Mouse (Mus musculus) midbrain, postnatal 0 days (tissue): ENCODE measurements around the gene Spsb4. TPM values are rescaled to one million over a fixed set of nuclear protein-coding genes. Genes with fewer than 3 reads are reported as not detected.

Source experiments
- ATAC-seq: fragments of 200-750 bp; cut with Nextera tagmentation; 2 replicates; pipeline ENCODE4 v1.8.0; 2017; ENCODE audit warnings: moderate number of reproducible peaks, mild to moderate bottlenecking, moderate TSS enrichment, moderate library complexity; ENCODE audit not compliant: low FRiP score
- DNase-seq: peaks from one replicate; pipeline ENCODE4 v3.0.0-alpha.2; 2015; ENCODE audit warnings: low spot score
- H3K27ac ChIP-seq: fragments of 300-500 bp; sonication (generic); 2 replicates; pipeline ENCODE4 v1.5.1; 2014; ENCODE audit warnings: low read depth, mild to moderate bottlenecking, low read length, mixed read lengths
- H3K27me3 ChIP-seq: fragments of 300-500 bp; sonication (generic); 2 replicates; pipeline ENCODE4 v1.6.1; 2014; ENCODE audit warnings: low read length, control low read depth, mixed read lengths; ENCODE audit not compliant: insufficient read depth
- H3K36me3 ChIP-seq: fragments of 300-500 bp; sonication (generic); 2 replicates; pipeline ENCODE4 v1.6.1; 2014; ENCODE audit warnings: low read length, control low read depth, mixed read lengths; ENCODE audit not compliant: insufficient read depth
- H3K4me1 ChIP-seq: fragments of 300-500 bp; sonication (generic); 2 replicates; pipeline ENCODE4 v1.6.1; 2014; ENCODE audit warnings: mild to moderate bottlenecking, control low read depth, antibody characterized with exemption, low read length, mixed read lengths; ENCODE audit not compliant: insufficient read depth
- H3K4me2 ChIP-seq: fragments of 300-500 bp; sonication (generic); 2 replicates; pipeline ENCODE4 v1.6.1; 2014; ENCODE audit warnings: low read depth, mild to moderate bottlenecking, low read length, mixed read lengths; ENCODE audit not compliant: poor library complexity, severe bottlenecking
- H3K4me3 ChIP-seq: fragments of 300-500 bp; sonication (generic); 2 replicates; pipeline ENCODE4 v1.5.1; 2014; ENCODE audit warnings: low read depth, mild to moderate bottlenecking, low read length, moderate library complexity
- H3K9ac ChIP-seq: fragments of 300-500 bp; sonication (generic); replicated peaks from 2 replicates; pipeline ENCODE4 v1.6.1; 2014; ENCODE audit warnings: mild to moderate bottlenecking, low read length, moderate library complexity, mixed read lengths; ENCODE audit not compliant: poor library complexity, severe bottlenecking
- H3K9me3 ChIP-seq: fragments of 300-500 bp; sonication (generic); 2 replicates; pipeline ENCODE4 v1.6.1; 2016; ENCODE audit warnings: low read length, control low read depth
- CTCF ChIP-seq: IDR thresholded peaks from 2 replicates; pipeline ENCODE4 v1.5.1; 2016; ENCODE audit warnings: antibody characterized with exemption, mild to moderate bottlenecking
- WGBS: fragments of 180-500 bp; shearing (Covaris S2); extraction: QIAGEN DNeasy Blood & Tissue Kit; methylation state at CpG from one replicate; pipeline ENCODE4 v1.1.7; 2014; 5-methylcytosine and 5-hydroxymethylcytosine counted together
- polyA plus RNA-seq: library from polyadenylated mRNA; unstranded; fragments of >200 nt; fragmentation: Nextera tagmentation; extraction: Ambion mirVana; gene quantifications from 2 replicates; pipeline ENCODE4 v1.2.1, GENCODE M21; 2015
- total RNA-seq: library from RNA; depleted of rRNA; stranded (reverse); fragments of >200 nt; gene quantifications from 2 replicates; pipeline ENCODE4 v1.2.3, GENCODE M21; 2014

The Spsb4 gene
- total and polyA plus RNA-seq, 2 experiments from 2014 or later: 21.2 to 38.9 TPM

- Histone ChIP-seq H3K4me1 (peaks cover 5% of the 10 kb centered on the region; the same call in 1 of the 2 replicates), H3K9me3 (no peaks in the 10 kb centered on the region), H3K27me3 (no peaks in the 10 kb centered on the region), H3K4me3 (no peak overlapping the region), H3K4me2 (no peak overlapping the region), H3K9ac (no peak overlapping the region), H3K36me3 (no peaks in the 10 kb centered on the region), H3K27ac (no peak overlapping the region)
- DNase-seq (peak; percentile 31), ATAC-seq (no peak)
- TF ChIP-seq CTCF: no peak
- WGBS: 19% methylated on average over 10 of the region's 10 CpGs
Measured at GRCm38 (mm10) chr9:96989389-96989990, 29.2 kb downstream of the Spsb4 start.

GRCm38 (mm10) chr9:96986797-96987473, 31.7 kb downstream of the Spsb4 start:
- ATAC-seq (no peak), DNase-seq (no peak)
- Histone ChIP-seq H3K4me2 (no peak overlapping the region), H3K36me3 (no peaks in the 10 kb centered on the region), H3K4me1 (peaks cover 5% of the 10 kb centered on the region; the same call in 1 of the 2 replicates), H3K4me3 (no peak overlapping the region), H3K27me3 (no peaks in the 10 kb centered on the region), H3K27ac (no peak overlapping the region), H3K9me3 (no peaks in the 10 kb centered on the region), H3K9ac (no peak overlapping the region)
- no peak for TF ChIP-seq CTCF
- WGBS: 45% methylated on average over 11 of the region's 11 CpGs

- Histone ChIP-seq H3K4me2 (no peak overlapping the region), H3K4me1 (peaks cover 12% of the 10 kb centered on the region), H3K9me3 (no peaks in the 10 kb centered on the region), H3K36me3 (no peaks in the 10 kb centered on the region), H3K27ac (no peak overlapping the region), H3K9ac (no peak overlapping the region), H3K4me3 (no peak overlapping the region), H3K27me3 (no peaks in the 10 kb centered on the region)
- no peak for TF ChIP-seq CTCF
- 90% methylated on average over 8 of the region's 8 CpGs for WGBS
- DNase-seq (no peak), ATAC-seq (no peak)
Measured at GRCm38 (mm10) chr9:96984034-96984433, 34.6 kb downstream of the Spsb4 start.

- ATAC-seq (no peak), DNase-seq (no peak)
- no peaks in the 10 kb centered on the region for H3K9me3 ChIP-seq
- WGBS: 61% methylated on average over 3 of the region's 3 CpGs
- H3K9ac ChIP-seq: no peak overlapping the region
- H3K4me2 ChIP-seq: no peak overlapping the region
- H3K4me3 ChIP-seq: no peak overlapping the region
- H3K27ac ChIP-seq: no peak overlapping the region
- no peaks in the 10 kb centered on the region for H3K36me3 ChIP-seq
- no peaks in the 10 kb centered on the region for H3K27me3 ChIP-seq
- TF ChIP-seq CTCF: no peak
- peaks cover 17% of the 10 kb centered on the region for H3K4me1 ChIP-seq
Measured at GRCm38 (mm10) chr9:96982940-96983339, 35.7 kb downstream of the Spsb4 start.

- no peak overlapping the region for H3K4me3 ChIP-seq
- ATAC-seq: no peak
- no peak for DNase-seq
- no peaks in the 10 kb centered on the region for H3K36me3 ChIP-seq
- WGBS: 36% methylated on average over 3 of the region's 3 CpGs
- TF ChIP-seq CTCF: no peak
- H3K9ac ChIP-seq: no peak overlapping the region
- no peak overlapping the region for H3K27ac ChIP-seq
- H3K9me3 ChIP-seq: no peaks in the 10 kb centered on the region
- no peaks in the 10 kb centered on the region for H3K27me3 ChIP-seq
- H3K4me1 ChIP-seq: peaks cover 22% of the 10 kb centered on the region
- H3K4me2 ChIP-seq: no peak overlapping the region
Measured at GRCm38 (mm10) chr9:96982351-96982750, 36.3 kb downstream of the Spsb4 start.

GRCm38 (mm10) chr9:96981836-96982235, 36.8 kb downstream of the Spsb4 start:
- ATAC-seq (no peak), DNase-seq (no peak)
- H3K4me1 ChIP-seq: peaks cover 19% of the 10 kb centered on the region

More at GRCm38 (mm10) chr9:96981836-96982235, 36.8 kb downstream of the Spsb4 start:
- no peaks in the 10 kb centered on the region for H3K36me3 ChIP-seq
- no peak overlapping the region for H3K4me2 ChIP-seq
- WGBS: 82% methylated on average over 5 of the region's 5 CpGs
- no peak overlapping the region for H3K27ac ChIP-seq
- H3K9ac ChIP-seq: no peak overlapping the region
- H3K4me3 ChIP-seq: no peak overlapping the region
- no peaks in the 10 kb centered on the region for H3K9me3 ChIP-seq
- H3K27me3 ChIP-seq: no peaks in the 10 kb centered on the region
- no peak for TF ChIP-seq CTCF
